Mouse (Mus musculus) ES-E14 (cell line): ENCODE data around the gene Defb7.

ENCODE experiments used
- CHD2 ChIP-seq: IDR thresholded peaks from 2 replicates; pipeline ENCODE4 v1.6.1; 2014; ENCODE audit warnings: mild to moderate bottlenecking, low read depth, low read length, inconsistent platforms
- MAFK ChIP-seq: IDR thresholded peaks from 2 replicates; pipeline ENCODE4 v1.6.1; 2014; ENCODE audit warnings: mild to moderate bottlenecking, low read depth, low read length, inconsistent platforms; ENCODE audit not compliant: insufficient read depth
- ZC3H11A ChIP-seq: IDR thresholded peaks from 2 replicates; pipeline ENCODE4 v1.6.1; 2012; ENCODE audit warnings: low read depth, mild to moderate bottlenecking, inconsistent platforms, low read length, borderline replicate concordance
- ZNF384 ChIP-seq: IDR thresholded peaks from 2 replicates; pipeline ENCODE4 v1.6.1; 2012; ENCODE audit warnings: low read depth, low read length, inconsistent platforms

- TF ChIP-seq CHD2 (no peak), ZNF384 (no peak), MAFK (no peak), ZC3H11A (no peak)
These were observed 45.5 kb downstream of the Defb7 start for GRCm38 (mm10) chr8:19540376-19540775.
